Mouse (Mus musculus) bone marrow macrophage, adult 2 months (primary cell): ENCODE data around the gene Fes.

Experiments
- CTCF ChIP-seq: IDR thresholded peaks from 2 replicates; pipeline ENCODE4 v1.5.1; 2012; ENCODE audit warnings: low read depth, mild to moderate bottlenecking, low read length, moderate library complexity
- POLR2A ChIP-seq: IDR thresholded peaks from 2 replicates; pipeline ENCODE4 v1.6.1; 2012; ENCODE audit warnings: mild to moderate bottlenecking, low read depth, low read length, borderline replicate concordance

GRCm38 (mm10) chr7:80372166-80372565 is 15.6 kb downstream of the Fes start:
- TF ChIP-seq POLR2A (no peak), CTCF (no peak)
